Mouse (Mus musculus): Measurements from ENCODE around the gene Rbck1.
"Not testable (repeated sequence)": the region's sequence is repeated elsewhere in the genome, so short reads cannot be mapped to it uniquely, and the experiment has no call there.

Gene Rbck1

GRCm38 (mm10) chr2:152303781-152304180, 28.7 kb downstream of the Rbck1 start:
- no peak for DNase-seq (ENCODE audit: low read depth, low spot score)

- no peak for DNase-seq (ENCODE audit: low read depth, low spot score)
Measured at GRCm38 (mm10) chr2:152302862-152303261, 29.6 kb downstream of the Rbck1 start.

GRCm38 (mm10) chr2:152294541-152294940, 37.9 kb downstream of the Rbck1 start:
- DNase-seq (ENCODE audit: low read depth, low spot score), result no peak

GRCm38 (mm10) chr2:152293727-152294475, 38.6 kb downstream of the Rbck1 start, which contains the start of gene Tbc1d20:
Tbc1d20 (plus strand) TSS chr2:152293828.
- DNase-seq (ENCODE audit: low read depth, low spot score), result peak; percentile 92

GRCm38 (mm10) chr2:152293179-152293726, 39.2 kb downstream of the Rbck1 start:
- no peak for DNase-seq (ENCODE audit: low read depth, low spot score)

GRCm38 (mm10) chr2:152292475-152292874, 40.0 kb downstream of the Rbck1 start:
- DNase-seq (ENCODE audit: low read depth, low spot score), result no peak

GRCm38 (mm10) chr2:152289623-152290022, 42.8 kb downstream of the Rbck1 start:
- not testable (repeated sequence) for DNase-seq (ENCODE audit: low read depth, low spot score)

GRCm38 (mm10) chr2:152288046-152288445, 44.4 kb downstream of the Rbck1 start:
- no peak for DNase-seq (ENCODE audit: low read depth, low spot score)

- no peak for DNase-seq (ENCODE audit: low read depth, low spot score)
Measured at GRCm38 (mm10) chr2:152287560-152287959, 44.9 kb downstream of the Rbck1 start.

- no peak for DNase-seq (ENCODE audit: low read depth, low spot score)
Measured at GRCm38 (mm10) chr2:152281407-152281806, 51.0 kb downstream of the Rbck1 start.

GRCm38 (mm10) chr2:152273639-152274038, 58.8 kb downstream of the Rbck1 start:
- DNase-seq (ENCODE audit: low read depth, low spot score), result no peak
